Mouse (Mus musculus) right cerebral cortex, postnatal 14 days (tissue): ENCODE measurements around the gene Kpnb1.

Experiments used
- DNase-seq: peaks from one replicate; pipeline ENCODE4 v3.0.0; 2022

The Kpnb1 gene

DNA sequence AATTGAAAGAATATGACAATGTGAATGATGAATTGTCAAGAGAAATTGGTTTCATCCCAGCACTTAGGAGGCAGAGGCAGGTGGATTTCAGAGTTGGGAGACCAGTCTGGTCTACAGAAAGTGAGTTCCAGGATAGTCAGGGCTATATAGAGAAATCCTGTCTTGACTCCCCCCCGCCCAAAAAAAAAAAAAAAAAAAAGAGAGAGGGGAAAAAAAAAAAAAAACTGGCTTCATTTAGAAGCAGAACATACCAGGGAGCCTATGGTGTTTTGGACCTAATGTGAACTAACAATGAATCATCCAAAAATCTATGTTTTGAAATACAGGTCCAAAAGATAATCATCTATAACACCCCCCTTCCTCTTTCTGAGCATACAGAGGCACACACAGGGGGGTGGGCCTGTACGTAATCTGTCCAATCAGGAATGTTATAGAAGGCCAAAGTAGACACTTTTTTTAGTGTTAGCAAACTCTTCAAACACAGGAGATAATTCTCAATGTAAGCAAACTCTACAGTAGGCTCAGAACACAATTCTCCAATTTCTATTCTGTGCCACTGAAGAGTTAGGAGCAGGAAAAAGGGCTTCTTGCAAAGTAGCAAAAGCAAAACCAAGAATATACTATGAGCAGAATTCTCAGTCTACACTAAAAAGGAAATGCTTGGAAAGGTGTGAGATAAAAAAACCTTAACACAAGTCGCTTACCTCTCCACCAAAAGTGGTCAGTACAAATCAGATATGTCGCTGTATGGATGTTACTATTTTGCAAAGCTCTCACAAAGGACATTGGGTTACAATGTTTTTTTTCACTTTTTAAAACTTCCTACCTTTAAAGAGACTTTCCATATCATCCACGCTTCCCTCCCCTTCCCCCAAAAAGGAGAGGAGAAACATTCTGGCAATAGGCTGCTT is 1.7 kb downstream of the Kpnb1 start:
- no peak for DNase-seq

DNA sequence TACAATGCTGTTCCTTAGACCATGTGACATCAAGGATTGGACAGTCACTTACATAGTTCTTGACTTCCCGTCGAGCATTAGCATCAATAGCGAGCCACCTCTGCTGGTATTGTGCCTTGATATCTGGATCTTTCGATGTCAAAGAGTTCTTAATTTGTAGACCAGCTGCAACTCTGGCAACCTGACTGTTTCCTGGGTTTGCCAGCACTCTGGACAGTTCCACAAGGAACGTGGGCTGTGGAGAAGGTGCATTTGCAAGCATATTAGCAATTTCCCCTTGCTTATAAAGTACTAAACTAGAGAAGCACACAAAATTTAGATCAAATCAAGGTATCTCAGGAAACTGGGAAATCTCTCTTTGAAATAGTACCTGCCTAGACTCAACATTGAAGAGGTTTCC is 2.8 kb downstream of the Kpnb1 start:
- DNase-seq, result no peak

DNA sequence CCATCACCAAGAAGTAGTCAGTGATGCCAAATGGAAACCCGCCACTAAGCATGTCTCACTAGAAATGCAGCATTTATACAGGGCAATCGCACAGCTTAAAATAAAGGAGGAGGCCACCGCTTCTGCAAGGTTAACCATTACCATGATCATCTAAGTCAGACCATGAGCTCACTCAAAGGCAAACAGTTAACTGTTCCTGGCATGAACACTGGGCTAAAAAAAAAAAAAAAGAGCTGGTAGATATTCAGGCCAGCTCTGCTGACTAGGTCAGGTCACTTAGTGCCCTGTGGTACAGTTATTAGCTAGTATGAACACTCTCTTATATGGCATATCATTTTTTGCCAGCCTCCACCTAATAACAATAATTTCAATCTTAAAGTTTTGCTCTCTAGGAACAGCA is 5.2 kb downstream of the Kpnb1 start:
- DNase-seq, result no peak

DNA sequence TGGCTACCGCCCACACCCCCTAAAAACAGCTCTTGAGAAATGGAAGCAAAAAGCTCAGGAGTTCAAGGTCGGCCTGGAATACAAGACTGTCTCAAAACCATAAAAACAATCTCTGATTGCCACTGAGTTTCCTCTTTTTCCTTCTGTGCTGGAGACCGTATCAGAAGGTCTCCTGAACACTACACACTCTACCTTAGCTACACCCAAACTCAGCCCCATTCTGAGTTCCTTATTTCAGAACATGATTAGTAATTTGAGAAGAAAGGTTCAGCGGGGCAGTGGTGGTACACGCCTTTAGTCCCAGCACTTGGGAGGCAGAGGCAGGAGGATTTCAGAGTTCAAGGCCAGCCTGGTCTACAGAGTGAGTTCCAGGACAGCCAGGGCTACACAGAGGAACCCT is 6.6 kb downstream of the Kpnb1 start:
- DNase-seq, result no peak

DNA sequence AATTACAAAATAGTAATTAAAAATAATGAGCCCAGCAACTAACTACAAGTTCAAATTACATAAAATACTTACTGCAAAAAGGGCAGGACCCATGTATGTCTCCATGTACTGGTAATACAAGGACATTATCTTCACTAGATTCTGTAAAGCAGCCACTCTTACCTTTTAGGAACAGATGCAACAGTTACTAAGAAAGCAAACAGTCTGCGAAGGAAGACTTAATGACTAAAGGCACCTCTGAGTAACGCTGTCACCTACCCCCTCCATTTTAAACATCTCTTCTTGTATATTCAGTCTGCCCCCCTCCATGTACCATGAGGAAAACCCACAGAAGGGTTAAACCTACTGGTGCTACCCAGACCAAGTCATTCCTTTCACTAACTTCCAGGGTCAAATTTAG is 9.5 kb downstream of the Kpnb1 start:
- no peak for DNase-seq

DNA sequence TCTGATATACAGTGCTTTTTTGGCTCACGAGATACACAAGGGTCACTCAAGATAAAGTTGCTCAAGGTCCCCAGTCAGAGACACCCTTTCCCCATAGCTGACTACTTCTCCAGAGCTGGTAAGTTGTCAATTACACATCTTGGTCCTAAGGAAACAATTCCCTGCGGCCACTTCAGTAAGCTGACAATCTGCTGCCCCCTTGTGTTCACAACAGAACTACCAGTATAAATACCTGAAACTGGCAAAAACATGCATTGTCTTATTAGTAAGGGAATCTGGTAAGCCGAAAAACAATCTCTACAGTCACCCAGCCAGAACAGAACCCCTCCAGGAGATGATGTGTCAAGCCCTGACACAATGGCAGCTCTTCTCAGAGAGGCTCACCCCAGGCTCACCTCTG is 10.8 kb downstream of the Kpnb1 start:
- peak; percentile 29 for DNase-seq

DNA sequence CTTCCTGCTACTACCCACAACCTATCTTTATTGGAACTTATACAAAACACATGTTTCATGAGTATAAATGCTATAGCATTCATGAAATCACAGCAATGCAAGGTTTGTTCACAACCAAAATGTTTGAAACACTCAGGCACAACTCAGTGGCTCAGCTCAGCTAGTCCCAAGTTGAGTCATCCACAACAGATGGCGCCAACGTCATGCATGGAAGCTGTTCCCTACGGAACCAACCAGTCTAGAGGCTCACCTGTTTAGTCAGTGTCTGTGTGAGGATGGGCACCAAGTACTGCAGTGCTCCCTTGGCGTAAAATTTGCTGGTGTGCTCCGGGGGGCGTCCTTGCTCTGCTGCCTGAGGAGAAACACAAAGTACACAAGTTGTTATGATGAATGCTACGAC is 12.2 kb downstream of the Kpnb1 start:
- peak; percentile 28 for DNase-seq

DNA sequence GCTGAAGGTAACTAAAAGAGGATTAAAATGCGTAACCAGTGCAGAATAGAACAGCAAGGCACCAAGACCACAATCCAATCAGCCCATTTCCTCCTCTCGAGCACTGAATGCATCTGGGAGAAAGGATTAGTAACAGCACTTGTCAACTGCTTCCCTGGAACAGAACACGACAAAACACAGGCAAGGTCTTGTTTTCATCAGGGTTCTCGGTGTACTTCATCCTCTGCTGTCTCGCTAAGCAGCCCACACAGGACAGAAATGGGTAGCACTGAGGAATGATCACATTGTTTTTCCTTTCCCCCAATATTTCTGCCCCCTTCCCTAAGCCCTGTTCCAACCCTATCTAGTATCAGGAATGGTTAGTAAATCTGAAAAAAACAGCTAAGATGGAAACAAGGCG is 27.3 kb downstream of the Kpnb1 start:
- DNase-seq, result no peak

DNA sequence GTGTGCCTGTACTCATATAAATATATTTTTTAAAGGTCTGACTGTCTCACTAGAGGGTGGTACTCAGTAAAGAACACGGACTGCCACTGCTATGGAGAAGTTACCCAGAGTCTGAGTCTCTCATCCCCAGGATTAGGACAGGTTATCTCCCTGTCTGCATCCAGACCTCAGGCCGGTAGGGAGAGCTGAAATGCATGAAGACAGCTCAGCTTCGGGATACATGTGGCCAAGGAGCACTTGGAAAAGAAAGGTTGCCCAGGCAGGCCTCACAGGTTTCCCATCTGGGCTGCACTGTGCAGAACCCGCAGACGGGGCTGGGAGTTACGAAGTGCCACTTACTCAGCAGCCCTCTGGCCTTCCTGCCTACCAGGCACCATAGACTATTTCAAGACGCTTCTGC is 30.7 kb downstream of the Kpnb1 start:
- no peak for DNase-seq

DNA sequence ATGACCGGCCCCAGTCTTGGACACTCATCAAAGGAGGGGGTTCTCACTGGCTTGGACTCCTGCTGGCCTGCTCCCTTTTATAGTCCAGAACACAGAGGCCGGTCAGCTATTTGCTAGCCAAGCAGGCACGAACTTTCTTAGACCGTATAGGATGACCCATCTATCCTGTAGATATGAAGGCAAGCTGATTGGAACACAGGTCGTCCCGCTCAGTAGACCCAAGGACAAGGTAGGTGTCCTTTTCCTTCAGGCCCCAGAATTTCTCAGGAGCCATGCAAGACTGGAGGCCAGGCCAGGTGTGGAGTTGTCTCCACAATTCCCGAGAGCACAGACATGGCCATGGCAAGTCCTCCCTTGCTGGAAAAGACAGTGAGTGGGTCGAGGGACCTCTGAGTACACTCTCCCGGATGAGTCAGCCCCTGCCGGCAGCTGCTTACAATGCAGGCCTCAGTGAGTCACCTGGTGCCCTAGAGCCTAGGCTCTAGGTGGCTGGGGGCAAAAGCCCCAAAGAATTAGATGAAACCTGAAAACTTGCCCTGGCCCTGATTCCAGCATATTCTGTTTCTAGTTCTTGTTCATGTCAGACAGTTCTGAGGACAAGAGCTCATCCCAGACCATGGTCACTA is 34.9 kb downstream of the Kpnb1 start:
- DNase-seq, result no peak

DNA sequence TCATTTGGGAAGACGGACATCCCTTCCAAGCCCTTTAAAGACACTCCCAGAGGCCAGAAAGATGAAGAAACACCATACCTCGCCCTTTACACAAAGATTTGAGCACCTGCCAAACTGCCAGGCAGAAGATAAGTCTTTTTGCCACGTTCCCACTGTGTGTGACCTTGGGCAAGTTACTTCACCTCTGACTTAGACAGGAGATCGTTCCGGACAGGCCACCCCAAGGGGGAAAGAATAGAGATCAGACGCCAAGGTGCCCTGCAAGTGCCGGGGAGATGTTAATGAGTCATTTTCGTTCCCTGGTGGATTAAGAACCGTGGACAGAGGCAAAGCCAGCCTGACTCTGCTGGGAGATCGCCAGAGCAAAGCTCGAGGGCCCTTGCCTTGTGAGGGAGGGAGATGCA is 35.7 kb downstream of the Kpnb1 start:
- DNase-seq, result no peak

DNA sequence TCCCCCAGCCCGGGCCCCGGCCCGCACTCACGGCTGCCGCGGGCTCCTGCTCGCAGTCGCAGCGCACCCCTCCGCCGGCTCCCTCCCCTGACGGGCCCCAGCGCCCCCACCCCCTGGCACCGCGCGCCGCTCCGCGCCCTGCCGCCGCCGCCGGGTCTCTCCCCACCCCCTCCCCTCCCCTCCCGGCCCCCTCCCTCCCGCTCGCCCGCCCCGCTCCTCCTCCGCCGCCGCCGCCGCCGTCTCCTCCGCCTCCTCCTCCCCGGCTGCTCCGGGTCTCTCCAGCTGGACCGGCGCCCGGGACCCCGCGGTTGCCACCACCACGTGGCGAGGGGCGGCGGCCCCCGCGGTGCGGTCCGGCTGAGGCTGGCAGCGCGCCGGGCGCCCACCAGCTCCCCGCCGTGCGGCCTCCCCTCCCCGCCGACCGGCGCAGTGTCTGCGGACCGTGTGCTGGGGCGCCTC is 36.3 kb downstream of the Kpnb1 start, which contains the start of gene Tbkbp1:
Tbkbp1 (minus strand) TSS at position 153 of the 459 bp plus-strand sequence.
- DNase-seq, result peak; percentile 76

DNA sequence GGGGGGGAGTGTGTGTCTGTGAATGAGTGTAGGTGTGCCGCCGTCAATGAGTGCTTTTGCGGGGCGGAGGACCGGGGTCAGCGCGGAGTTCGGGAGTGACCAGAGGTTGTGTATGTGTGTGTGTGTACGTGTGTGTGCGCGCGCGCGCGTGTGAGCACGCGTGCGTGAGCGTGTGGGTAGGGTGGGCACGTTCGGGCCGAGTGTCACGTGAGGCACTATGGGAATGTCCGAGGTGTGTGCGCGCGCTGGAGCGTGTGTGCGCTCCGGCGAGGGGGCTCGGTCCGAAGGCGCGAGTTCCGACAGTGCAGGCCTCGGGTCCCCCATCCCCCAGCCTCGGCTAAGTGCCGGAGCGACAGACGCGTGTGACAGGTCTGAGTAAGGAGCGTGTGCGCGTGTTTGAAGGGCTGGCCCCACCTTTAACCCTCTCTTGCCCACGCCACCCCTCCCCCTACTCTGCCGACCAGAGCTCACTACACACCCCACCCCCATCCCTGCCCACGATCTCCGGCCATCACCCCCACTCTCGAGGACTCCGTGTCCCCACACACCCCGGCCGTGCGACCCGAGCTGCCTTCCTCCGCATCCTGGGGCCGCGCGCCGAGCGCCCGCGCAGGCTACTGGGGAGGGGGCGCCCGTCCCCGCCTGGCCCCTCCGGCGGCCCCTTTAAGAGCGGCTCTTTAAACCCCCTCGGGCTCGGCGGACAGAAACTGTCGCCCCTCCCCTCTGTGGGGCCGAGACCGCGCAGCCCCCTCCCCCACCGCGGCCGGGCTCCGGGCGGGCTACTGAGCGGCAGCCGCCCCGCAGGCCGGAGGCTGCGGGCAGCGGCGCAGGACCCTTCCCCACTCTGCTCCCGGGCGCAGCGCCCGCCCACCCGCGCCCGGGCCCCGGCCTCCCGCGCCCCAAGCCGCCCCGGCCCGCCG is 37.0 kb downstream of the Kpnb1 start:
- peak; percentile 72 for DNase-seq

DNA sequence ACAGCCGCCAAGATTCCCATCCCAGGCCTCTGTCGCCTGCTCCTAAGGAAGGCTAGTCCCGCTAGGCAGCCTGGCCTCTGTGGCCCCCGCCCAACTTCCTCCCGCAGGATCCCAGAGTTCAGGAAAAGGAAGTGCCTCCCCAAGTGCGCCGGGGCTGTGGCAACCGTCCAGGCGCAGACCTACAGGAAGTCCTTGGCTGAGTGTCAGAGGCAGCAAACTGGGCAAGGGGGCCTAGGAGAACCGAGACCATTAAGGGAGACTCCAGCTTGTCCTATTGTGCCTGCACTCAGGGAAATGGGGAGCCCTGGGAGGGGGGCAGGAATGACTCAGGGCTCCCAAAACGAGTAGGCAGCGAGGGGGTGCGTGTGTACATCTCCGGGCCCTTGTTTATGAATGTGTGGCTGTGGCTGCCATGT is 37.7 kb downstream of the Kpnb1 start:
- peak; percentile 61 for DNase-seq

DNA sequence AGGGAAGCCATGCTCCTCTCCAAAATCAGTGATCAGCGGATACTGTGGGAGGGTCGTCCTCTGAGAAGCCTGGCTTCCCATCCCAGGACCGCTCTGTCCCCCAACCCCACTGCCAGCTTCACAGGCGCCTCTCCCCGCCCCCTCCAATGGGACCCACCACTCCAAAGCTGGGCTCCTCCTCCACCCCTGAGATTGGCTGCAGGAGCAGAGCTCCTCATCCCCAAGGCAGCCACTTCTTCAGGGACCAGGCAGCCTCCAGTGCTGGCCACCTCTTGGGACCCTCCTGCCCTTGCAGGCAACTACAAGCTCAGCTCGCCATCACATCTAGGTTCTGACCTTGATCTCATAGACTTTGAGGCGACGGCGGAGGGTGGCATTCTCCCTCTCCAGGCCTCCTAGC is 38.7 kb downstream of the Kpnb1 start:
- no peak for DNase-seq

DNA sequence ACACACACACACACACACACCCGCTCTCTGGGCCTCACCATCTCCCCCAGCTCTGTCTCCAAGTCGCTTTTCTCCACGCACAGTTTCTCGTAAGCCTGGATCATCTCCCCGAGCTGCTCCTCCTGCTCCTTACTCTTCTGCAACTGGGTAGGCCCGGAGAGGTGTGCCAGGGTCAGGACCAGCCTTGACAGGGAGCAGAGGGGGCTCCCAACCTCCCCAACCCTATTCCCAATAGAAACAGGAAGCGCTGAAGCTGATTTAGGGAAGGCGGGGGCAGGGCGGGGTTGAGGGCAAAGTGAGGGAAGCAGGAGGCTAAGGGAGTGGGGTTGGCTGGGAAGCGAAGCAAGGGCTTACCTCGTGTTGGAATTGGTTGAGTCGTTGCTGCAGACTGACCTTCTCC is 39.1 kb downstream of the Kpnb1 start:
- no peak for DNase-seq

DNA sequence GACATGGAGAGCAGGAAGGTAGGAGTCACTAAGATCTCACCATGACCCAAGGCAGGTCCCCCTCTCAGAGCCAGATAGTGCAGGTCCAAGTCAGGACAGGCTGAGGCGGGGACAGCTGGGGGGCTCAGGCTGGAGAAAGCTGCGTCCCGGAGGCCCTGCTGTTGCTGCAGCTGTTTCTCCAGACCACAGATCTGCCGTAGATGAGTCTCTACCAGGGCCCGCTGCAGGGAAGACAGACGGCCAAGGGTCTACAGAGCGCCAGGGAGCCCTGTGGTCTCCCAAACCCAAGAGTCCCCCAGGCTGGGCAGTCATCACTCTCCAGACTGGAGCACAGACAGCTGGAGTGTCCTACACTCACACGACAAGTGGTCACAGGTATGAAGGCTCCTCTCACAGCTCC is 40.3 kb downstream of the Kpnb1 start:
- DNase-seq, result no peak

DNA sequence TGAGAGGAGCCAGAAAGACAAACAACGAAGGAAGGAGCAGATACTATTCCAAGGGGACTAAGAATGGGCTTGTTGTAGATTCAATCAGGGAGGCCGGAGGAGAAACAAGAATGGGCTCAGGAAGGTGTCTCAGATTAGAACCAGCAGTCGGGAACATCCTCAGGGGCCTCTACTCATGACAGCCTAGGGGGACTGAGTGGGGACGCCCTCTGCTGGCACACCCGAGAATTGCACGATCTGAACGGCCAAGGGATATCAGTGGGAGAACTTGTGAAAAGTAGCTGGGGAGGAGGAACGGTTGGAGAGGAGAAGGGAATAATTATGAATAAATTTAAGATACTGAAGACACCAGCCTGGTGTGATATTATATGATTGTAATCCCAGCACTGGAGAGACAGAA is 41.0 kb downstream of the Kpnb1 start:
- peak; percentile 84 for DNase-seq

DNA sequence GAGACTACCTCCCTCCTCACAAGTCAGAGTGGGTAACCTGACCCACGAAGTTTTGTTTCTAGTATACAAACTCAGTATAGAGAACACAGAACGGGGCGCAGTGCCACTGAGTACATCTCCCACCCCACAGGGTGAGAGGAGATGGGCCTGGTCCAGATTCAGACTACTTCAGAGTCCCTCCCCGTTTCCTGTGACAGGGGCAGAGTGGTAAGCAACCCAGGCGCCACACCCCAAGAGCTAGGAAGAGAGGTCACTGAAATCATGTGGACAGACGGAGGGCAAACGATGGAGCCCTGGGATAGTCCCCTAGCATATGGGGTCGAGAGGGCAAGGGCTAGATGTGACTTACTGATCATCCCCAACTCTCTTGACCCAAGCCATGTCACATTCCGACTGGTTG is 41.7 kb downstream of the Kpnb1 start:
- no peak for DNase-seq

DNA sequence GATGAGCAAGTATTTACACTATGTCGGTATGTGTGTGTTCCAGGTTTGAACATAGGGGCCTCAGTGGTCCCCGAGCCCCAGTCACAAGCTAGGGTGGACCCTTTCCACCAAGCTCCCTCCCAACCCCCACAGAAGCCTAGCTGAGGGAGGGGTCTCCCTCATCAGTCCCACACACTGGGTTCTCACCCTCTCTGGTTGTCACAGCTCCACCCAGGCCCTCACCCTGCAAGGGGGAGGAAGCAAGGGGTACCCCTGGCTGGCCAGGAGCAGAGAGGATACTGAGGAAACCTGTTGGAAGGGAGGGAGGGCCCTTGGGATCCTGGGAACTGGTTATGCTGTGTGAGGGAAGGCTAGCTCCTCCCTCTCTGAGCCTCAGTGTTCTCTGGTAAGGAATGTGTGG is 42.4 kb downstream of the Kpnb1 start:
- DNase-seq, result no peak

DNA sequence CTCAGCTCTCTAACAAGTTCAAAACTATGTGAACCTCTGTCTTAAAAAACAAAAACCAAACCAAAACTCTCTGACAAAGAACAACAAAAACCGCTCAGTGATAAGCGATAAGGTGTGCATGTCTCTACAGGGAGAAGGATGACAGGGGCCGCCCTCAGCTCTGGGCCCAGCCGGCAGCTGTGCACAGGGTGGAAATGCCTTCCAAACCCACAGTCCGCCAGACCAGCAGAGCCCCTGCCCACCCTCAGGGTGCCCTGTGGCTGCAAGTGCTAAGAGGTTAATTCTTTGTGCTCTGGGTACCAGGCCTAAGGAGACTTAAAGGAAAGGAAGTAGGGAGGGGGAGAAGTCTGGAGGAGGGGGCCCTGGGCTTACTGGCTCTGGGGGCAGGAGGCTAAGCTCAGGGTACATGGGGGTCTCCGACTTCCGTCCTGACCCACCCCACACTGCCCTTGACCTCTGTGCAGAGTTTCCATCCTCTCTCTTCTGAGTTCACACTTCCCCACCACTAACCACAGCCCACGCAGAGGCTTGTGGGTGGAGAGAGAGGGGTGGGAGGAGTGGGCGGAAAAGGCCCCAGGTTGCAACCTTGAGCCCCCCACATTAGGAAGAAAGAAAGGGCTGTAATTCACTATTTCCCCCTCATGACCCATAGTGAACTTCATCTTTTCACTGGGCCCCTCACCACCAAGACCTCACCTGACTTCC is 44.3 kb downstream of the Kpnb1 start:
- DNase-seq, result no peak

DNA sequence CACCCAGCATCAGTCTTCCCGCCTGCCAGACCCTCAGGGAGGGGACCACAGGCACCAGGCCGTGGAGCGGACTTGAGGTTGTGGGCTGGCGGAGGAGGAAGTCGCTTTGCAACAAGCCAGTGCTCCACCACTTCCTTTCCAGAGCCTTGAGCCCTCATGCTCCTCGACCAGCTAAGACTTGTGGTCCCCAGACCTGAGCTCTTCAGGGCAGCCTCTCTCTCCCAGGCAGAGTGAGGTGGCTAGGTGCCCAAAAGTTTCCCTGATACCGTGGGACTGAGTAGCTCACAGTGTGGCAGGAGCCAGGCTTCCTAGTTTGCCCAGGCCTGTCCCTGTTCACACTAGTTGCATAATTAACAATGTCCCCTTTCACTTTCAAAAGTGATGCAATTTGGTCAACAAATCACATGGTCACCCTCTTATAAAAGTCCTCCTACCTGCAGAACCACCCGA is 45.5 kb downstream of the Kpnb1 start:
- no peak for DNase-seq

DNA sequence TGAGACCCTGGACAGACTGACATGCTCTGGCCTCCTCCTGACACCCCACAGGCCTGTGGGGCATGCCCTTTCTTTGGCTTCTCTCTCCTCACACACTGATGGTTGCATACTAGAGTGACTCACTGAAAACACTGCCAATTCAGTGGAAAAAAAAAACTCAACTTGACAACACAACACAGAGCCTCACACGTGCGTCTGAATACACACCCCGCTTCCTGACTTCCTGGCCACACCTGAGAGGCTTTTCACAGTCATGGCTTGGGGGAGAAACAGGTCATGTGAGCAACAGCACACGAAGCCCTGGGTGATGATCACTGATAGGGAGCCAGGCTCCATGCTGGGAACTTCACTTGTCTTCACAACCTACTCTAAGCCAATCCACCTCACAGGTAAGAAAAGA is 46.9 kb downstream of the Kpnb1 start:
- no peak for DNase-seq
